Mouse (Mus musculus) CH12.LX (cell line): ENCODE data around the gene Zc3h7a.

ENCODE experiments used
- MAX ChIP-seq: IDR thresholded peaks from 2 replicates; pipeline ENCODE4 v1.6.1; 2011; ENCODE audit warnings: low read length, improper control_type of control experiment
- UBTF ChIP-seq: IDR thresholded peaks from 2 replicates; pipeline ENCODE4 v1.6.1; 2012; ENCODE audit warnings: low read depth, mild to moderate bottlenecking, inconsistent platforms, low read length, improper control_type of control experiment, moderate library complexity
- ZKSCAN1 ChIP-seq: IDR thresholded peaks from 2 replicates; pipeline ENCODE4 v1.6.1; 2012; ENCODE audit warnings: low read depth, inconsistent platforms, low read length, improper control_type of control experiment, borderline replicate concordance

- TF ChIP-seq ZKSCAN1 (no peak), MAX (no peak), UBTF (no peak)
Measured at GRCm38 (mm10) chr16:11201740-11202394, 25.7 kb upstream of the Zc3h7a start.
